Mouse (Mus musculus) heart, postnatal 10 days (tissue): ENCODE data around the gene Nrip2. TPM values are rescaled to one million over a fixed set of nuclear protein-coding genes. Genes with fewer than 3 reads are reported as not detected.

Source experiments
- DNase-seq, 2 experiments: peaks; one replicate each; pipeline ENCODE4 v3.0.0; 2021
- intact Hi-C: fragments of 180-260 bp; cut with DNase I; formaldehyde crosslinking; loops from one replicate; pipeline ENCODE4 v1.15.1; 2025
- total RNA-seq, 2 experiments: library from RNA; stranded (reverse); gene quantifications; 2 replicates each; pipeline ENCODE4 v1.2.3; 2021

Nrip2 gene
- total RNA-seq, 2 experiments from 2014 or later: 3.6 TPM

DNA sequence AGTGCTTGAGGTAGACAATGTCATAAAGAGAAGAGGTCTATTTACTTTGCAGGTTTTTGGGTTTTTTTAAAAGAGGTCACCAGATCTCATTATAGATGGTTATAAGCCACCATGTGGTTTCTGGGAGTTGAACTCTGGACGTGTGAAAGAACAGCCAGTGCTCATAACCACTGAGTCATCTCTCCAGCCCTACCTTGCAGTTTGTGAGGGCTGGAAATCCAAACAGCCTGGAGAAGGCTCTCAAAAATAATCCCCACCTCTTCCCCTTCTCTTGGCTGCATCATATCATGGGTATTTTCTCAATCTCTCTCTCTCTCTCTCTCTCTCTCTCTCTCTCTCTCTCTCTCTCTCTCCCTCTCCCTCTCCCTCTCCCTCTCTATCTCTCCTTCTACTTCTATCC, 8.4 kb upstream of the Nrip2 start:
- DNase-seq: no peak
- intact Hi-C loops: no loop called here

DNA sequence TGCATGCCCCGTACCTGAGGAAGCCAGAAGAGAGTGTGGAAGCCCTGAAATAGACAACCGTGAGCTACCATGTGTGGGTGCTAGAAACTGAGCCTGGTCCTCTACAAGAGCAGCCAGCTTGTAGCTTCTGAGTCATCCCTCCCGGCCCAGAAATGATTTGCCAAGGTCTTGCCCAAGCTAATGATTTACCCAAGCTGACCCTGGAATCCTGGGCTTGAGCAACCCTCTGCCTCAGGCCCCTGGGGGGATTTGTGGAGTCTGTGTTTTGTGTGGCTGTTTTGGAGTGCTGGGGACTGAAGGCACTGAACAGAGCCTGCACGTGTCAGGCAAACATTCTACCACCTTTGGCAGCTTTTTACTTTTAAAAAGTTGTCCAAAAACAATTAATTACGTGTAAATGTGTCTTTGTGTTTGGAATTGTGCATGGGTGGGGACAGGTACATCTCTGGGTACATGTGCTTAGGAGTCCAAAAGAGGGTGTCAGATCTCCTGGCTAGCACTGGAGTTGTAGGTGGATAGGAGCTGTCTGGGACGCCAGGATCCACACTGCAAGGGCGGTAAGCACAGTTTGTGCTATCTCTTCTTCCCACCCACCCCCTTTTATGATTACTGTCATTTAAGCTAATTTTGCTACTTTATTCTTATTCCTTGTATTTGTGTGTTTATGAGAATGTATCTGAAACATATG, 1.4 kb upstream of the Nrip2 start:
- DNase-seq: no peak
- intact Hi-C loops: no loop called here

DNA sequence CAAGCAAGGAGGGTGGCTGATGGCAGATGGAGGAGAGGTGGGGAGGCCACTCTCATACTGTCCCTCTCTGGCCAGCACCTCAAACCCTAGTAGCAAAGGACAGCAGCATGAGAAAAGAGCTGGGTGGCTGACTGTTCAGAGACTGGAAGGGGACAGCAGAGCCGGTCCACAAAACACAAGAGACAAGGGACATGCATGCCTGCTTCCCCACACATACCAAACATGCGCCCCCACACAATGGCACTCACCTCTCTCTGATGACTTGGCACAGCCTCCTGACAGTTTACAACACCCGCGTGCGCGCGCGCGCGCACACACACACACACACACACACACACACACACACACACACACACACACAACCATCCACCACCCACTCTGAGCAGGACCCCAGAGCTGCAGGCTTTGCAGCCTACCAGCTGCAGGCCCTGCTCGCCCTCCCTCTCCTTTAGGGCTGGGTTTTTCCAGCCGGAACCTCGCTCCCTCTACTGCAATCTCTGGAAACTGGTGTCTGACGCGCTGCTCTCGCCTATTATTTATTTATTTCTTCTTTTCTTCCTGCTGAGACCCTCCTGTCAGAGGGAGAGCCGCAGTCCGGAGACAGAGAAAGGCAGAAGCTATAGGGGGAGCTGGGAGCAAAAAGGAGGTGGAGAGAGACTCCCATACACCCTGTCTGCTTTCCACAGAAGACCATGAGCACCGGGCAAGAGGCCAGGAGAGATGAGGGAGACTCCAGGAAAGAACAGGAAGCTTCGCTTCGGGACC, 507 bp downstream of the Nrip2 start:
- intact Hi-C loops: no loop called here
- DNase-seq: peak; percentile 37 to 49

DNA sequence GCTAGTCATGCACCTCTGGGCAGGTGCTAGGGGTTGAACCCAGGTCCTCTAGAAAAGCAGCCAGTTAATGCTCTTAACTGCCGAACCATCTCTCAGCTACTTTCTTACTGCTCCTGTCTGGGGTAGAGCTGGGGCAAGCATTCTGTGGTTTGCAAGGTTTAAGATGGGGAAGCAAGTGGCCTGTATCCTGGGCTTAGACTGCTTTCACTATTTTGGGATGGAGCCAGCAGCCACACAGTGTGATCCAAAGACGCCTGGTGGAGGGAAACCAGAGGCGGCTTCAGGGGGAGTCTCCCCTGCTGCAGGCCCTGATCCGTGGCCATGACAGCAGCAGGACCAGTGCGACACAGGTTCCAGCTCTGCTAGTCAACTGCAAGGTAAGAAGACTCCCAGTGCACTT, 5.6 kb downstream of the Nrip2 start:
- DNase-seq: peak; percentile 15 to 26
- intact Hi-C loops: no loop called here

DNA sequence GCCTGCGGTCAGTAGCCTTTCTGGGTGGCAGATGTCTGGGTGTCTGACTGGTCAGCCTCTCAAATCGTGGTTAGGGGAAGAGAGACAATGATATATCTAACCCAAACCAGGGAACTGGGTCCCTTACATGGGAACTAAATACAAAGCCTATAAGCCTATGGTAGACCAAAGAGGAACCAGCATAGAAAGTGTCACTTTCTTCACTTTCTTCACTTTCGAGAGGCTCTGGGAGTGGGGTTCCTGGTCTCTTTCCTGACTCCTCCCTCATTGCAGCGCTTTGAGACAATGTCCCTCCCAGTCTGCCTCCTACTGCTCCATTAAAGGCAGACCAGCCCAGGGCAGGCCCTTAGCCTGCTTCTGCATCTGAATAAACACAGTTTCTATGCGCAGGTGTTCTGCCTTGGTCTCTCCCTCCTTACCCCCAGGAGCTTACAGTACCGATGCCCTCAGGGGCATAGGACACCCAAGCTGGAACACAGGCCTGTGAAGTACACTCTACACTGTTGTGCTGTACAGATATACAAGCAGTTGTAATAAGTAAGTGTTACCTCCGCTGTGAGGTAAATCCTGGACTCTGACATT, 9.5 kb downstream of the Nrip2 start:
- intact Hi-C loops: no loop called here
- DNase-seq: no peak

DNA sequence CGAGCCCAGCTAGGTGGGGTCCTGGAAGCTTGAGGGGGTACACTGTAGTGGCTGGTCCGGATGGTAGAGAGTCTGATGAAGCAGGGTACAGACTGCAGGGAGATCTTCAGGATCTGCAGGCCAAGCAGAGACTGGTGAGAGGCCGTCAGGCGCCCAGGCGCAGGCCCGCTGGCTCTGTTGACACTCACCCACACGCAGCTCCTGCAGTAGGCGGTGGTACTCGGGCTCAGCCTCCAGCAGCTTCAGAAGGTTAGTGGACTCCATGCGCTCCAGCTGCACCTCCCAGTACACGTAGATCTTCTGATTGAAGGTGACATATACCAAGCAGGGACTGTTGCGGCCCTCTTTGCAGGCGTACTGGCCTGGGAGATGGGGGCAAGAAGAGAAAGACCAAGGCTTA, 11.2 kb downstream of the Nrip2 start:
- intact Hi-C loops: loop anchor here (2.0 kb wide), 1 partner anchor 176 kb away; no protein-coding TSS in a partner anchor
- no peak for DNase-seq

DNA sequence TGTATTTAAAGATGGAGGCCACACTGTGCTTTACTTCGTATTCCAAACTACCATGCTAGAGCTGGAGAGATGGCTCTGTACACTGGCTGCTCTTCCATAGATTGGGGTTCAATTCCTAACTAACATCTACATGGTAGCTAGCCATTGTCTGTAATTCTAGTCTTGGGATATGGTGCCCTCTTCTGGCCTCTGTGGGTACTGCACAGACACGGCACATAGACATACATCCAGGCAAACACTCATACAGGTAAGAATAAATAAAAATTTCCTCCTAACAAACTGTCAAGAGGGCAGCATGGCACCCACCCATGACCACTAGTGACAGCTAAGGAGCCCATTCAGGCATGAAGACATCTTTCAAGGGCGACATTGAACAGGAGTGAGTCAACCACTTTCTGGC, 12.0 kb downstream of the Nrip2 start:
- intact Hi-C loops: loop anchor here (1.0 to 2.0 kb wide), 2 partner anchors 93 to 176 kb away; no protein-coding TSS in a partner anchor
- DNase-seq: peak; percentile 77 to 85

DNA sequence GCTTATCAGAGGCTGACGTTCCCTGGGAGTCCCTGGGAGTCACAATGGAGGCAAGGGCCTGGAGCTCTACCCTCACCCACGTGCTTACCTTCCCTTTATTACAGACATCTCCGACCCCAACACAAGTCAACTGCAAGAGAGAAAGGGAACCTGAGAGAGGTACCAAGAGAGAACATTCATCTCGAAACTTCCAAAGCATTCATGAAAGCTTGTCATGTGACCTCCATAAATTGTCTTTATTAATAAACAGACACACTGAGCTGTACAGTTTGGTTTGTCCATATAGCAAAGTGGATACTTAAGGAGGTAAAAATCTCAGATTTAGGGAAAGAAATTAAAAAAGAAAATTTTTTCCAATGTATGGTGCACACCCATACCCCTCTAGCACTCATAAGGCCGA, 17.1 kb downstream of the Nrip2 start:
- intact Hi-C loops: no loop called here
- no peak for DNase-seq

DNA sequence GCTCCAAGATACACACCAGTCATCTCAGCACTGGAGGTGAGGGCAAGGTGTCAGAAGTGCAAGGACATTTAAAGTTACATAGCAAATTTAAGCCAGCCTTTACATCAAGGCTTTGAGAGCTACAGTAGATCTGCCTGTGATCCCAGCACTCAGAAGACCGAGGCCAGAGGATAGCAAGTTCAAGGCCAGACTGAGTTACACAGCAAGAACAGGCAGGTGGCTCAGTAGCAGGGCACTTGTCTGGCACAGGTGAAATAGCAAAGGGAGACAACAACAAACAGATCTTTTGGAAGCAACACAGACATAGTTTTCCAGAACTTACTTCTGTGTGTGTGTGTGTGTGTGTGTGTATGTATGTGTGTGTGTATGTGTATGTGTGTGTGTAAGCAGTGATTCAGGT, 19.0 kb downstream of the Nrip2 start:
- intact Hi-C loops: no loop called here
- DNase-seq: no peak

DNA sequence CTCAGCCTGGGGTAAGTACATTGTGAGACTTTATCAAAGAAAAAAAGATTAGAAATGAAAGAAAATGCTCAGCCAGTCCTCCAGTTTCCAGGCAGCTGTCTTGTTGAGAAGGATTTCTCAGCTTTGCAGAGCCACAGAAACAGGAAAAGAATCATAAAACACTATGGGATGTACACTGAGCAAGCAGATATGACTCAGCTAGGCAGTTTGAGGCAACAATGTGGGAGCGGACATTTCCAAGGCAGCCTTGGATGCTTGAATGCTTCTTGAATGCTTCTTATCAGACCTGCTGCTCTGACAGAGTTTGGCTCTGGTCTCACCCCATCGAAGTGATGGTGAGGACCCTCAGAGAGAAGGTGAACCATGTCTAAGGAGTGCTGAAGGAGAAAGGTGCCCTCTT, 21.9 kb downstream of the Nrip2 start:
- DNase-seq: no peak
- intact Hi-C loops: no loop called here

DNA sequence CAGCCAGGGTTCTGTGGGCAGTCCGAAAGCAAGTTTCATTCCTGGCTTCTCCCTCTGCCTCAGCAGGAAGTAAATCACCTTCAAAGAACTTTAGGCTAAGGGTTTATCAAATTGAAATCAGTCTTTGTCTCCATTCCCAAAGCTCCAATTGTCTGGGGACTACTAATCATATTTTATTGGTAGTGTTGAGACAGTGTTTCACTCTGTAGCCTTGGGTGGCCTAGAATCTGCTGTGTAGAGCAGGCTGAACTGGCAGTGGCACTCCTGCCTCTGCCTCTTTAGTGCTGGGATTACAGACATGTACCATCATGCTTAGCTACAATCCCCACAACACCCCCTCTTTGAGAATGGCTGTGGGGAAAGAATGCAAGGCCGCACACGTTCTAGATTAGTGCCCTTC, 22.4 kb downstream of the Nrip2 start:
- no peak for DNase-seq
- intact Hi-C loops: no loop called here

DNA sequence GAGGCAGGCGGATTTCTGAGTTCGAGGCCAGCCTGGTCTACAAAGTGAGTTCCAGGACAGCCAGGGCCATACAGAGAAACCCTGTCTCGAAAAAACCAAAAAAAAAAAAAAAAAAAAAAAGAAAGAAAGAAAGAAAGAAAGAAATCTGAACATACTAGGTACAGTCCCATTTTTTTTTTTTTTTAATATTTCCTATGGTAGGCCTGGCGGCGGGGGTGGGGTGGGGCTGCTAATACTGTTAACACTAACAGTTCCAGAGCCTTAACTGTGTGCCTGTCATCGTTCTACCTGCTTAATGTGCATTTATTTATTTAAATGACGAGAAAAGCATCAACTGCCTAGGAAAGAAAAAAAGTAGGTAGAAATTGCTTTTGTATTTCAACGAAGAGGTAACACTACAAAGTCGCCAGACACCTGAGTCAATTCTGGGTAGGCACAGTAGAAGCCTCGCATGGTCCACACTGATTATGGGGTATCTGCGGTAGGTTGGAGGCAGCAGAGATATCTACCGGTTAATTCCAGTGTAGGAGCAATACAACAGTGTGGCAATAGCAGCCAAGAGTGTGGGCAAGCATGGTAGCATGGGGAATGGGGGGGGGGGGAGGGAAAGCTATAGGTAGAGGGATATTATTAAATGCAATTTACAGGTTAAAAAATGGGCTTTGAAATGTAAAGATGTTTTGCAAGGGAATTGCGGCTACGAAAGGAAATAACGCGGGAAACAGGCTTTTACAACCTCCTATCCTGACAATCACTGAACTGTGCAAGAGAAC, 24.6 kb downstream of the Nrip2 start:
- DNase-seq: no peak
- intact Hi-C loops: no loop called here

DNA sequence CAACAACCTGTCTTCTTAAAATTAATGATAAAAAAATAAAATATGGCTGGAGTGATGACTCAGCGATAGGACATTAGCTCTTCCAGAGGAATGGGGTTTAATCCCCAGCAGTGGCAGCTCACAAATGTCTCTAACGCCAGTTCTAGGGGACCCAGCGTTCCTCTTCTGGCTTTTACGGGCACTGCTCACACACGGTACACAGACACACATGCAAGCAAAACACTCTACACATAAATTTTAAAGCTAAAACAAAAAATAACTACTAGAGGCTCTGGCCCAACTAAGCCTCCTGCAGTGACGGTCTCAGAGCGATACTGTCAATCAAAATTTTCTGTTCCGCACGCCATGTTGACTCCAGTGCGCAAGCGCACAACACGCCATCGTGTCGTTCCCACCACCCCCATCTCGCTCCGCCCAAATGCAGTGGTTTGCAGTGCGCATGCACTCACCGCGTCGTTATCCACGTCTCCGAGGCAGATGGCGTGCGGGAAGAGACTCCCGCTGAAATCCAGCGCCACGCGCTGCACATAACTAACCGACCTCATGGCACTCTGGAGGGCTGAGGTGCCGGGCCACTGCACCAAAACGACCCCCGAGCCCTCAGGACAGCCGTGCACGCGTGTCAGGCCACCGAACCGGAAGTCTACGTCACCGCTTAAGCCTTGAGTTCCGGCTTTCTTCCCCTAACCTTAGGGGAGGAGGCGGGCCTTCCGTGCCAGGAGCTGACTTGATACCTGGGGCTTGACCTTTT, 25.3 kb downstream of the Nrip2 start, which contains the start of gene Itfg2:
Itfg2 (minus strand) TSS at position 663 of the 751 bp plus-strand sequence.
- peak; percentile 98 for DNase-seq
- intact Hi-C loops: no loop called here

DNA sequence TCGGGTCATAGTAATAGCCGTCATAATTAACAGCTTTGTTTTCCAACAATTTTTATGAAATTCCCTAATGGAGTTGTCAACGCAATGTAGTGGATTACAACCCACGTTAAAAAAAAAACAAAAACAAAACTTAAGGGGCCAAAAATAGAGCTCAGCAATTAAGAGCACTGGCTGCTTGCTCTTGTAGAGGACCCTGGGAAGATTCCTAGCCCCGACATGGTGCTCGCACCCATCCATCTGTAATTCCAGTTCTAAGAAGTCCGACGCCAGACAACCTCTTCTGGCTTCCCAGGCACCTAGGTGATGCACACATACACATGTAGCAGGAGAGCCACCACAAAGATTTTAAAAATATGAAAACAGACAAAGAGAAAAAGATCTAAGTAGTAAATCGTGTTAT, 25.9 kb downstream of the Nrip2 start:
- peak in 1 of 2 experiments; percentile 24 for DNase-seq
- intact Hi-C loops: no loop called here

DNA sequence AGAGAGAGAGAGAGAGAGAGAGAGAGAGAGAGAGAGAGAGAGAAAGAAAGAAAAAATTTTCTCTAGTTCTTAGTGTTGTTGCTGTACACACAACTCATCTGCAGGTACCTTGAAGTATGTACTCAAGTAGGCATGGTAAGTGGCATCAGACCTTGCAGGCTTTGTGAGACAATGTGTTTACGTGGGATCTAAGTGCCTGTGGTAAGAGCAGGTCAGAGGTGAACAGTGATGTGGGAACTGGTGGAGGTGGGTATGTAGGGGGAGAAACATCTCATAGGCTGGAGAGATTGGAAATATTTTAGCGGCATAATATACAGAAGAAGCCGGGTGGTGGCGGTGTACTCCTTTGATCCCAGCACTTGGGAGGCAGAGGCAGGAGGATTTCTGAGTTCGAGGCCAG, 28.5 kb downstream of the Nrip2 start:
- intact Hi-C loops: no loop called here
- no peak for DNase-seq

DNA sequence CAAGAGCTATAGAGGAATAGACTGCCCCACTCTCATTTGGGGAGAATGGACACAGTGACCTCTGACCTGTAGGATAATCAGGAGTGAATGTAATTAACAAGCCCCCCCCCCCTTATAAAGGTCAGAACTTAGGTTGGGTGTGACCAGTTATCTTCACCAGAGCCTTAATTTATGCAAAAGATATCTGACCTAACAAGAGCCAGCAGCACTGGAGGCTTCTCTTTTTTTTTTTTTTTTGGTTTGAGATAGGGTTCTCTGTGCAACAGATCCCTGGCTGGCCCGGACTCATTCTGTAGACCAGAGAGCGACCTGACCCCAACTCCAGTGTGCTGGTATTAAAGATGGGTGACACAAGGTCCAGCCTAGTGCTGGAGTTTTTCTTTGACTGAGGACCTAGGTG, 30.2 kb downstream of the Nrip2 start:
- no peak for DNase-seq

DNA sequence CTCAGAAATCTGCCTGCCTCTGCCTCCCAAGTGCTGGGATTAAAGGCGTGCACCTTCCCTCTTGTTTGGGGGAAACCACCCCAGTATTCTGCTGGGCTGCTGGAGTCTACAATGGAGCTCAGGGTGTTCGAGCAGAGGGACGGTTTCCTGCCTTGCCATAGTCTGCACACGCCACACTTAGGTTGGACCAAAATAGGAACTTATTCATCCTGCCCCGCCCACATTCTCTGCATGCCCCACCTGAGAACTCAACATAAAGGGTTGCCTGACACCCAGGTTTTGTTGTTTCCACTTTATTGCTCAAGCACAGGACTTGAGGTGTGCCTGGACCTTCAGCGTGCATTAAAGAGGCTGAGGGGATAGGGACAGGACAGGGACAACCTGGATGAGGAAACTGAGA, 30.7 kb downstream of the Nrip2 start:
- intact Hi-C loops: loop anchor here (10.0 kb wide), 1 partner anchor 335 kb away; no protein-coding TSS in a partner anchor

More for the DNA sequence above, 30.2 kb downstream of the Nrip2 start:
- intact Hi-C loops: no loop called here

DNA sequence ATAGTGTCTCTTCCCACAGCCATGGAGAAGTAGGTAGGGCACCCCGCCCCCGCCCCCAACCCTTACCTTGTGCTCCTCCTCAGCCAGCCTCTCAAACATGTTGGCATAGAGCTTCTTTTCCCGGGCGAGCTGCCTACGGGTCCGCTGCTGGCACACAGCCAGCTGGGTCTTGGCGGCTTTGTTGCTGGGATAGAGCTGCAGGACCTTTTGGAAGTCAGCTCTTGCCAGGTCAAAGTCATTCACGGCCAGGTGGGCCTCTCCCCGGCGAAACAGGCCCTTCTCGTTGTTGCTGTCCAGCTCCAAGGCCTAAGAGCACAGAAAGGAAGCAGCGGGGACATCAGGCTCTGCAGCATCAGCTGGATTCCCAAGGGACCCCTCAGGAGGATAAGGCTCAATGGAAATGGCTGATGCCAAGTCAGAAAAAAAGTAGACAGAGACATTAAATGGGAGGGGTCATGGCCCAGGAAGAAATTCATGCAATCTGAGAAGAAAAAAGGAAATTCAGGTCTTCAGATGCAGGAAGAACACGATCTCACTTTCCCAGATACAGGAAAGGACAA, 33.3 kb downstream of the Nrip2 start:
- DNase-seq: peak; percentile 75 to 81

More for the DNA sequence above, 30.7 kb downstream of the Nrip2 start:
- no peak for DNase-seq

DNA sequence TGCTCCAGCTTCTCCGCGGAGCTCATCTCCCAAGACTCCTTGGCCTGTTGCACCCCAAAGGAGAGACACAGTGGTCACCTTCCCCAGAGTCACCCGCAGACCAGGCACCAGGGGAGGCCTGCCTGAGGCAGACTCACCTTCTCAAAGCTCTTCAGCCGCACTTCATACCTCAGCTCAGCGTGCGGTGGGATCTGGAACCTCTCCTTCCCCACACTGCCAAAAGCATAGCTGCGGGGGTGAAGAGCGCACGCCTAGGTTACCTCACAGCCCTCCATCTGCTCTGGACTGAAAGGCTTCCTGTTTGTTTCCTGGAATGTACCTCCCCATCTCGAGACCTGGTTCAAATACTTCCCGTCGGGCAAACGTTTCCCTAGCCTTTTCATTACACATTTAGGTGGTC, 34.5 kb downstream of the Nrip2 start:
- intact Hi-C loops: loop anchor here (10.0 kb wide), 1 partner anchor 331 kb away; no protein-coding TSS in a partner anchor
- no peak for DNase-seq

More for the DNA sequence above, 33.3 kb downstream of the Nrip2 start:
- intact Hi-C loops: loop anchor here (10.0 kb wide), 1 partner anchor 332 kb away; no protein-coding TSS in a partner anchor

DNA sequence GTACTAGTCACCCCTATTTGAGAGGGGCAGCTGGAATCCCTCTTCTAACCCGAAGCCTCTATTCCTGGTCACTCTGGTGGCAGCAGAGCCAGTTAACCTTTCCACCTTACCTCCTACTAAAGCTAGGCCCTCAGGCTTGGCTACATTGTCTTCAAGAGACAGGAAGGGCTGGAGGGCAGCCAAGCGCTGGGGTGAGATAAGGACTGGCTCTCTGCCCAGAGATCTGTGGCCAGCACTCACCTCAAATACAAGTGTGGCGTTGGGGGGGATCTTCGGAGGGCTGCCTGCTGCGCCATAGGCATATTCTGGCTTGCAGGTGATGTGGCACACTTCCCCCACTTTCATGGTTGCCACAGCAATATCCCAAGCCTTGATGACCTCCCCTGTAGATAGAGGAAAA, 36.4 kb downstream of the Nrip2 start:
- DNase-seq: peak; percentile 89 to 92
- intact Hi-C loops: loop anchor here (5.0 to 10.0 kb wide), 2 partner anchors 42 to 329 kb away; no protein-coding TSS in a partner anchor
